Mouse (Mus musculus): ENCODE results near the gene Col27a1.

DNA sequence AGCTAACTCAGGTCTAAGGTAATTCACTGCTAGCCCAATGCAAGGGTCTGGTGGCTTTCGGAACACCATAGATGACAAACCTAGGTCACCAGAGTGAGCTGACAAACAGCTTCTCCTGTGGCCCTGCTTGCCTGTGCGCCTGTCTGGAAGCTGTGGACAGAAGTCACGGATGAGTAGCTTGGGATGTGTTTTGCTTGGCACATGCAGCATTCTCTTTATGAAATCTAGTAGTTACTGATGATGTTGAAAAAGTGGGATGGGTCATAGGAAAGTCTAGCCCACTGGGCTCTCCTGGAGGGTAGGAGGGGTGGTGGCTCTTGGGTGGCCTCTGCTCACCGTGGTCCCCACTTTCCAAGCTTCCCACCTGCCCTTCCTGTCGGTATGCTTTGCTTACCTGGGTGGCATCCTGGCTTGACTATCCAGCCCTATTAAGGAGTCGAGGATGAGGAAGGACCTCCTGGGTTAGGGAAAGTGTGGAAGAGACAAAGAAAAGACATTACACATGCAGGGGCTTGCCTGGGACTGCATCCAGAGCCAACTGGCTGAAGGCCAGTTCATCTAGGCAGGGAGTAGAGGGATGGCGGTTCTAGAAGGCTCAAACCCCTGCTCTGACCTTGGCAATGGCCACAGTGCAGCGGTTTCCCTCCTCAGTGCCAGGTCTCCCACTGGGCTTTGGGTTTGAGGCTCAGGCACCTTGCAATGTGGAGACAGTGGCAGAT lies 12.5 kb downstream of the Col27a1 start:
- TF ChIP-seq GATA1 (IDR thresholded peaks at IDR 0.05; ENCODE audit: borderline replicate concordance, low read length): no peak
- no peak for TF ChIP-seq FLI1 (IDR thresholded peaks at IDR 0.05; ENCODE audit: low read length)
